Mouse (Mus musculus) CH12.LX (cell line): Measurements from ENCODE around the gene Rpap1.

ENCODE experiments used
- CTCF ChIP-seq, 2 experiments: IDR thresholded peaks in 1 of 2; conservative IDR thresholded peaks in 1 of 2; 2 replicates each; pipeline ENCODE4 v1.5.1; 2011 to 2012; ENCODE audit warnings: low read depth in 2 of 2, low read length in 2 of 2, improper control_type of control experiment in 1 of 2, inconsistent platforms in 1 of 2, mild to moderate bottlenecking in 1 of 2, moderate library complexity in 1 of 2
- EP300 ChIP-seq: IDR thresholded peaks from 2 replicates; pipeline ENCODE4 v1.6.1; 2011; ENCODE audit warnings: low read length, improper control_type of control experiment
- JUND ChIP-seq: conservative IDR thresholded peaks from 2 replicates; pipeline ENCODE4 v1.6.1; 2011; ENCODE audit warnings: low read depth, low read length, improper control_type of control experiment
- MAX ChIP-seq: IDR thresholded peaks from 2 replicates; pipeline ENCODE4 v1.6.1; 2011; ENCODE audit warnings: low read length, improper control_type of control experiment
- POLR2A ChIP-seq: IDR thresholded peaks from 2 replicates; pipeline ENCODE4 v1.6.1; 2011; ENCODE audit warnings: low read depth, mild to moderate bottlenecking, improper control_type of control experiment, low read length
- SIN3A ChIP-seq: IDR thresholded peaks from 2 replicates; pipeline ENCODE4 v1.6.1; 2012; ENCODE audit warnings: low read length, improper control_type of control experiment, inconsistent platforms
- USF1 ChIP-seq: IDR thresholded peaks from 2 replicates; pipeline ENCODE4 v1.6.1; 2014; ENCODE audit warnings: low read depth, mild to moderate bottlenecking, inconsistent platforms, low read length, improper control_type of control experiment
- ZC3H11A ChIP-seq: IDR thresholded peaks from 2 replicates; pipeline ENCODE4 v1.6.1; 2012; ENCODE audit warnings: low read depth, mild to moderate bottlenecking, inconsistent platforms, low read length, improper control_type of control experiment
- ZKSCAN1 ChIP-seq: IDR thresholded peaks from 2 replicates; pipeline ENCODE4 v1.6.1; 2012; ENCODE audit warnings: low read depth, inconsistent platforms, low read length, improper control_type of control experiment, borderline replicate concordance
- ZMIZ1 ChIP-seq: IDR thresholded peaks from 2 replicates; pipeline ENCODE4 v1.6.1; 2012; ENCODE audit warnings: low read depth, mild to moderate bottlenecking, inconsistent platforms, low read length, improper control_type of control experiment
- ZNF384 ChIP-seq: IDR thresholded peaks from 2 replicates; pipeline ENCODE4 v1.6.1; 2012; ENCODE audit warnings: low read depth, low read length, improper control_type of control experiment, inconsistent platforms

DNA sequence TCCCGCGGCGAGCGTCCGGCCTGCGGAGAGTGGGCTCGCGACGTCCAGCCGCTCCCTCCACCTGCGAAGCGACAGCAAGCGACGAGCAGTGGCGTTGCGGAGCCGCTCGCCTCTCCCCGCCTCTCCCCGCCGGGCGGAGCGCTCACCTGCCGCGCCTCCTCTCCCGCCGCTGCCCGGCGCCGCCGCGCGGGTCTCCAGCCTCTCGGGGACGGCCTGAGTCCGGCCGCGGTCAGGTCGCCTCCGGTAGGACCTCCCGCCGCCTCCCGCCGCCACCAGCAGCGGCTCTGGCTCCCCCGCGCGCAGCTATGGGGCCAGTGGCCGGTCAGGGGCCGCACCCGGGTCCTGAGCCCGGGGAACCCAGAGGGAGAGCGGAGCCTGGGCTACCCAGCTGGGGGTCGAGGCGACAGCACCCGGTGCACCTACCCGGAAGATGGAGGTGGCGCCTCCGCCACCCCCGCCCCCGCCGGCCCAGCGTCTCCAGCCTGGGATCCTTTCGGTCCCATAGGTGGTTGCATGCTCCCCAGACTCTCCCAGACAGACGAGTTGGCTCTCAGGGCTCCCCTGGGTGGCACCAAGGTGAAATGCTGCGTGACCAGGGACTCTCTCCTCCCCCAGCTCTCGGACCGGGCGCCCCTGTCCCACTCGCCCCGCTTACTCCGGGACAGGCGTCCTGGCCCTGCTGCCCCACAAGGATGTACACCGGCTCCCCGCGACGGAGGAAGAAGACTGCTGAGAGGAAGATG is 29.1 kb downstream of the Rpap1 start:
- TF ChIP-seq ZC3H11A (no peak), USF1 (no peak), SIN3A (no peak), ZKSCAN1 (no peak), ZMIZ1 (no peak), ZNF384 (no peak), JUND (no peak), CTCF (conservative IDR thresholded peaks at IDR 0.05 in 1 of 2, IDR thresholded peaks at IDR 0.05 in 1 of 2; ENCODE audit: low read depth in 2 of 2, low read length in 2 of 2) (no peak), MAX (no peak), EP300 (no peak), POLR2A (no peak)
